Mouse (Mus musculus) embryonic facial prominence, embryonic 13.5 days (tissue): ENCODE measurements around the gene Ssr4. TPM values are rescaled to one million over a fixed set of nuclear protein-coding genes. Genes with fewer than 3 reads are reported as not detected.

Experiments used
- ATAC-seq: fragments of 200-750 bp; cut with Nextera tagmentation; 2 replicates; pipeline ENCODE4 v1.8.0; 2017; ENCODE audit warnings: low read depth; ENCODE audit not compliant: insufficient number of reproducible peaks, insufficient read depth, low FRiP score, low TSS enrichment
- H3K27ac ChIP-seq: fragments of 300-500 bp; sonication (generic); 2 replicates; pipeline ENCODE4 v1.5.1; 2015; ENCODE audit warnings: moderate library complexity, mild to moderate bottlenecking, inconsistent platforms
- H3K27me3 ChIP-seq: fragments of 300-500 bp; sonication (generic); 2 replicates; pipeline ENCODE4 v1.6.1; 2015; ENCODE audit warnings: mild to moderate bottlenecking, inconsistent platforms
- H3K36me3 ChIP-seq: fragments of 300-500 bp; sonication (generic); 2 replicates; pipeline ENCODE4 v1.6.1; 2015; ENCODE audit warnings: mild to moderate bottlenecking, inconsistent platforms
- H3K4me1 ChIP-seq: fragments of 300-500 bp; sonication (generic); 2 replicates; pipeline ENCODE4 v1.6.1; 2015; ENCODE audit warnings: inconsistent platforms
- H3K4me2 ChIP-seq: fragments of 300-500 bp; sonication (generic); 2 replicates; pipeline ENCODE4 v1.6.1; 2015; ENCODE audit warnings: moderate library complexity, mild to moderate bottlenecking, inconsistent platforms
- H3K4me3 ChIP-seq: fragments of 300-500 bp; sonication (generic); 2 replicates; pipeline ENCODE4 v1.5.1; 2015; ENCODE audit warnings: mild to moderate bottlenecking, inconsistent platforms
- H3K9ac ChIP-seq: fragments of 300-500 bp; sonication (generic); 2 replicates; pipeline ENCODE4 v1.6.1; 2015; ENCODE audit warnings: mild to moderate bottlenecking, inconsistent platforms
- H3K9me3 ChIP-seq: fragments of 300-500 bp; sonication (generic); 2 replicates; pipeline ENCODE4 v1.6.1; 2016; ENCODE audit warnings: inconsistent platforms
- WGBS: fragments of 180-500 bp; shearing (Covaris S2); methylation state at CpG from one replicate; pipeline ENCODE4 v1.1.7; 2015; ENCODE audit warnings: mixed read lengths; 5-methylcytosine and 5-hydroxymethylcytosine counted together
- polyA plus RNA-seq: library from polyadenylated mRNA; unstranded; fragments of >200 nt; fragmentation: Nextera tagmentation; extraction: Ambion mirVana; gene quantifications from 2 replicates; pipeline ENCODE4 v1.2.1, GENCODE M21; 2015

The Ssr4 gene
- polyA plus RNA-seq, 1 experiment from 2014 or later, result 182 TPM

- Histone ChIP-seq H3K27me3 (no peaks in the 10 kb centered on the region), H3K9ac (no peak overlapping the region), H3K4me3 (no peak overlapping the region), H3K9me3 (no peaks in the 10 kb centered on the region), H3K27ac (no peak overlapping the region), H3K36me3 (no peaks in the 10 kb centered on the region), H3K4me1 (no peaks in the 10 kb centered on the region), H3K4me2 (no peak overlapping the region)
- ATAC-seq, result no peak
- 51% methylated on average over 3 of the region's 3 CpGs for WGBS
Observed at GRCm38 (mm10) chrX:73816596-73817314, 29.9 kb downstream of the Ssr4 start.

DNA sequence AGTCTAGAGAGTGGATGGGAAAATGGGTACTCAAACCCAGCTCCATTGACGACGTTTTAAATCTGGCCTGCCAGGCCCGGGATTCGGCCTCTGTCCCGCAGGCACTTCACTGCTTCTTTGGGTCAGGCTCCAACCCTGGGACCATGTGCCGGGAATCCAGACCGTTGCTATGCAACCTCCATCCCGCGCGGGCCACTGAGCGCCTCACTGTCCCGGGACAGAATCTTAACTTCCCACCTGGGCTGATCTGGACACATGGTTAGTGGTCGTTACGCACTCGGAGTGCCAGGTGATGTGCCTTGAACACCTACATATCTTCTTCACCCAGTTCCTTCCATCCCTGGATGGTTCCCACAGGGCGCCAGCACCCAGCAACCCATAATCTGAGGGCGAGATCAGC, 36.9 kb downstream of the Ssr4 start:
- WGBS, result 25% methylated on average over 17 of the region's 17 CpGs
- Histone ChIP-seq H3K27me3 (peaks cover 14% of the 10 kb centered on the region), H3K27ac (no peak overlapping the region), H3K9me3 (no peaks in the 10 kb centered on the region), H3K36me3 (no peaks in the 10 kb centered on the region), H3K4me1 (peaks cover 4% of the 10 kb centered on the region; the same call in 1 of the 2 replicates), H3K4me2 (peak overlapping the region; percentile 69), H3K9ac (peak overlapping the region; percentile 82), H3K4me3 (peak overlapping the region; percentile 64)
- ATAC-seq, result no peak

DNA sequence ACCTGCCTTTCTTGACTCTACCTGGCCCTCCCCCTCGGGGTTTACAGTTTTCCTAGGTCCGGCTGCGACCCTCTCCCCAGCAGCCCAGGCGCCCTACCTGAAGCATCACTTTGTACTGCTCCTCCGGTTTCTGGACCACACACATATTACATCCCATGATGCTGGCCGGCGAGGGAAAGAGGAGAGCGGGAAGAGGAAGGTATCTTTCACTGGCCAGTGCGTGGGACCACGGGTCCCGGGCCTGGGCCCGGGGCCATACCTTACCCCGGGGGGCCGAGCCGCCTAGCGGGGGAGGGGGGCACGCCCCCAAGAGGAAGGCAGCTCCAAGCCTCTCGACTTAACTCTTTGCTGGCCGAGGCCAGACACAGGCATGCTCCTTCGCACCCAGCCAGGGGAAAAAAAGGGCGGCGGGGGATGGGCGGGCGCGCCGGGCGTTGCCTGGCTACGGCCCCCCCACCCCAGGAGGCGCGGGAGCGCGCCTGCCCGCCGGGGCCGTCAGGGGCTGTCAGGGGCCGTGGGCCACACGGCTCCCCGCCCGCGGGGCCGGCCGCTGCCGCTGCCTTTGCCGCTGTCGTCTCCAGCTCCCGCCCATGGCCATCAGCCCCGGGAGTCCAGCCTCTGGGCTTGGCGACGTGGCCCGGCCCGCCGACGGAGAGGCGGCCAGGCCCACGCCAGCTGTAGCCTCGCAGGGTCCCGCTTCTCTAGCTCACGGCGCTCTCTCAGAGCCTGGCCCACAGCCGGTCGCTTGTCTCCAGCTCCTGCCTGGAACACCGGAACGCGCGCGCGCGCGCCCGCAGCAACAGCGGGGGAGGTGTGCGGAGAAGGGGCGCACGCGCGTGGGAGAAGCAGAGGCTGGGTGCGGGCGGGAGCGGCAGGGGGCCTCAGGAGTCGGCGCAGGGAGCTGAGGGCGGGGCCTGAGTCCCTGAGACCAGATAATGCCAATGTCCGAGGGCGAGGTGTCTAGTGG, 37.6 kb downstream of the Ssr4 start, which contains the start of gene Pdzd4:
Pdzd4 (minus strand) TSS at position 785 of the 967 bp plus-strand sequence.
- peaks cover 14% of the 10 kb centered on the region for H3K27me3 ChIP-seq
- 26% methylated on average over 75 of the region's 84 CpGs for WGBS
- peak within 1 kb of the TSS; percentile 66 for H3K27ac ChIP-seq
- H3K4me1 ChIP-seq, result peaks cover 4% of the 10 kb centered on the region; the same call in 1 of the 2 replicates
- peak within 1 kb of the TSS; percentile 64 for H3K4me3 ChIP-seq
- peak within 1 kb of the TSS; percentile 82 for H3K9ac ChIP-seq
- ATAC-seq, result peak; percentile 68
- peak within 1 kb of the TSS; percentile 69 for H3K4me2 ChIP-seq
- H3K36me3 ChIP-seq, result no peaks in the 10 kb centered on the region
- H3K9me3 ChIP-seq, result no peaks in the 10 kb centered on the region

GRCm38 (mm10) chrX:73835731-73836130, 48.9 kb downstream of the Ssr4 start:
- no peak overlapping the region for H3K4me2 ChIP-seq
- H3K27ac ChIP-seq, result no peak overlapping the region
- no peaks in the 10 kb centered on the region for H3K4me1 ChIP-seq
- H3K36me3 ChIP-seq, result no peaks in the 10 kb centered on the region
- no peak overlapping the region for H3K9ac ChIP-seq
- WGBS, result 88% methylated on average over 1 of the region's 1 CpGs
- H3K9me3 ChIP-seq, result no peaks in the 10 kb centered on the region
- ATAC-seq, result no peak
- H3K27me3 ChIP-seq, result no peaks in the 10 kb centered on the region
- no peak overlapping the region for H3K4me3 ChIP-seq

GRCm38 (mm10) chrX:73836691-73837090, 49.9 kb downstream of the Ssr4 start:
- Histone ChIP-seq H3K4me3 (no peak overlapping the region), H3K4me2 (no peak overlapping the region), H3K36me3 (no peaks in the 10 kb centered on the region), H3K27me3 (no peaks in the 10 kb centered on the region), H3K9me3 (no peaks in the 10 kb centered on the region), H3K4me1 (no peaks in the 10 kb centered on the region), H3K27ac (no peak overlapping the region), H3K9ac (no peak overlapping the region)
- WGBS, result 78% methylated on average over 3 of the region's 3 CpGs
- no peak for ATAC-seq

Other genes starting within 250 kb of the Ssr4 start
- 13.3 and 17.4 TPM in 2 replicates for gene Dusp9, start 147.6 kb upstream of the Ssr4 start, polyA plus RNA-seq
- gene Pnck, start 126.9 kb upstream of the Ssr4 start, polyA plus RNA-seq, result 15.6 and 18.8 TPM in 2 replicates
- gene Slc6a8, start 113.9 kb upstream of the Ssr4 start, polyA plus RNA-seq, result 9.7 and 10.1 TPM in 2 replicates
- 208 and 226 TPM in 2 replicates for gene Bcap31, start 70.9 kb upstream of the Ssr4 start, polyA plus RNA-seq
- 13.9 and 15.4 TPM in 2 replicates for gene Abcd1, start 70.4 kb upstream of the Ssr4 start, polyA plus RNA-seq
- 0.41 and 0.46 TPM in 2 replicates for gene Plxnb3, start 29.9 kb upstream of the Ssr4 start, polyA plus RNA-seq
- 3.0 and 3.5 TPM in 2 replicates for gene Srpk3, start 12.6 kb upstream of the Ssr4 start, polyA plus RNA-seq
- gene Idh3g, start 131 bp upstream of the Ssr4 start, polyA plus RNA-seq, result 204 and 207 TPM in 2 replicates
- gene Pdzd4, start 37.9 kb downstream of the Ssr4 start, polyA plus RNA-seq, result 1.7 and 2.1 TPM in 2 replicates
- gene Avpr2, start 105.1 kb downstream of the Ssr4 start, polyA plus RNA-seq, result 0.07 and 0.17 TPM in 2 replicates
- gene L1cam, start 109.1 kb downstream of the Ssr4 start, polyA plus RNA-seq, result 3.2 and 4.3 TPM in 2 replicates
- 3.3 and 3.4 TPM in 2 replicates for gene Arhgap4, start 134.8 kb downstream of the Ssr4 start, polyA plus RNA-seq
- 132 and 151 TPM in 2 replicates for gene Naa10, start 134.9 kb downstream of the Ssr4 start, polyA plus RNA-seq
- gene Renbp, start 143.8 kb downstream of the Ssr4 start, polyA plus RNA-seq, result 25.7 and 27.6 TPM in 2 replicates
- gene Hcfc1, start 179.3 kb downstream of the Ssr4 start, polyA plus RNA-seq, result 58.1 and 65.4 TPM in 2 replicates
- 56.5 and 60.4 TPM in 2 replicates for gene Irak1, start 236.9 kb downstream of the Ssr4 start, polyA plus RNA-seq